Mouse (Mus musculus) lung, postnatal 0 days (tissue): ENCODE results near the gene Stk4.

Experiments used
- CTCF ChIP-seq: IDR thresholded peaks from 2 replicates; pipeline ENCODE4 v1.5.1; 2016; ENCODE audit warnings: antibody characterized with exemption, mild to moderate bottlenecking
- EP300 ChIP-seq: IDR thresholded peaks from 2 replicates; pipeline ENCODE4 v1.6.1; 2016; ENCODE audit warnings: antibody characterized with exemption, mild to moderate bottlenecking, control low read depth

- TF ChIP-seq CTCF (no peak), EP300 (no peak)
Measured at GRCm38 (mm10) chr2:164079488-164079887, 9.4 kb downstream of the Stk4 start.
